Mouse (Mus musculus): ENCODE results near the gene Coq8a. TPM values are rescaled to one million over a fixed set of nuclear protein-coding genes. Genes with fewer than 3 reads are reported as not detected.

Gene Coq8a
- polyA plus RNA-seq, 1 experiment, result 51.2 TPM

DNA sequence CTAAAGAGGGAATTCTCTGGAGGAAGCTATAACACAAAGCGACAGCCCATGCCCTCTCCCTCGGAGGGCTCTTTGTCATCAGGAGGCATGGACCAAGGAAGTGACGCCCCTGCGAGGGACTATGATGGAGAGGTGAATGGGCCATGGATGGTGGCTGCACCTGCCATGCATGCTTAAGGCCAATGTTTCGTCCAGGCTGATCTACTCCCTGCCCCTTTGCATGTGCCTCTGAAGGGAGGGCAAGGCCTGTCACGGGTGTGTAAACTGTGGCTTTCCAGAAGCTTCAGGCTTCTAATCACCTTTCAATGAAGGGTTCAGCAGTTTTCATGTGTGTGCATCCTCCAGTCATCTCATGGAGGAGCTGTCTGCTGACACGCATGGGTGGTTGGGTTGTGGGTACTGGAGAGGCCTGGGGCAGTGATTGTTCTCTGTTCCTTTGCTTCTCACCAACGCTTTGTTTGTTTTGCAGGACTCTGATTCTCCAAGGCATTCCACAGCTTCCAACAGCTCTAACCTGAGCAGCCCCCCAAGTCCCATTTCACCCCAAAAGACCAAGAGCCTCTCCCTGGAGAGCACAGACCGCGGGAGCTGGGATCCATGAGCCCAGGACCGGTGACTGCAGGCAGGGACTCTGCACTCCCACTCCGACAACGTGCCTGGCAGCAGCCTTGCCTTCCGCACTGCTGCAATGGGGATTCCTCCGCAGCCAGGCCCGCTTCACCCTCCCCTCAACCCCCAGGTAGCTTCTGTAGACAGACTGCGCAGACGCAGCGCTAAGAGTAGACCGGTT lies 37.6 kb downstream of the Coq8a start:
- Histone ChIP-seq H3K4me3 (replicated peaks; ENCODE audit: insufficient read depth, low read depth, low read length) (no peak overlapping the region), H3K4me1 (ENCODE audit: control insufficient read depth, insufficient read depth, low read length) (peaks cover 9% of the 10 kb centered on the region), H3K27me3 (ENCODE audit: control insufficient read depth, insufficient read depth, low read length) (no peaks in the 10 kb centered on the region), H3K27ac (ENCODE audit: insufficient read depth, low read length) (no peak overlapping the region)
- 81% methylated on average over 20 of the region's 20 CpGs for WGBS
- no peak for TF ChIP-seq POLR2A (IDR thresholded peaks at IDR 0.05; ENCODE audit: borderline replicate concordance, insufficient read depth, low read length)
- TF ChIP-seq CTCF (IDR thresholded peaks at IDR 0.05; ENCODE audit: borderline replicate concordance, insufficient read depth, low read depth, low read length), result no peak
- no peak for DNase-seq

- Histone ChIP-seq H3K4me1 (ENCODE audit: control insufficient read depth, insufficient read depth, low read length) (peaks cover 9% of the 10 kb centered on the region), H3K4me3 (replicated peaks; ENCODE audit: insufficient read depth, low read depth, low read length) (no peak overlapping the region), H3K27ac (ENCODE audit: insufficient read depth, low read length) (no peak overlapping the region), H3K27me3 (ENCODE audit: control insufficient read depth, insufficient read depth, low read length) (no peaks in the 10 kb centered on the region)
- 9% methylated on average over 3 of the region's 3 CpGs for WGBS
- TF ChIP-seq CTCF (IDR thresholded peaks at IDR 0.05; ENCODE audit: borderline replicate concordance, insufficient read depth, low read depth, low read length) (no peak), POLR2A (IDR thresholded peaks at IDR 0.05; ENCODE audit: borderline replicate concordance, insufficient read depth, low read length) (no peak)
- DNase-seq, result peak; percentile 49 to 65
Observed at GRCm38 (mm10) chr1:180161160-180161559, 38.2 kb downstream of the Coq8a start.

GRCm38 (mm10) chr1:180160545-180160944 lies 38.9 kb downstream of the Coq8a start:
- no peak for DNase-seq
- whole genome bisulfite sequencing, result 23% methylated on average over 2 of the region's 2 CpGs
- no peak overlapping the region for H3K27ac ChIP-seq (ENCODE audit: insufficient read depth, low read length)
- no peak overlapping the region for H3K4me3 ChIP-seq (replicated peaks; ENCODE audit: insufficient read depth, low read depth, low read length)
- TF ChIP-seq POLR2A (IDR thresholded peaks at IDR 0.05; ENCODE audit: borderline replicate concordance, insufficient read depth, low read length), result no peak
- no peak for TF ChIP-seq CTCF (IDR thresholded peaks at IDR 0.05; ENCODE audit: borderline replicate concordance, insufficient read depth, low read depth, low read length)
- peaks cover 9% of the 10 kb centered on the region for H3K4me1 ChIP-seq (ENCODE audit: control insufficient read depth, insufficient read depth, low read length)
- H3K27me3 ChIP-seq (ENCODE audit: control insufficient read depth, insufficient read depth, low read length), result no peaks in the 10 kb centered on the region

DNA sequence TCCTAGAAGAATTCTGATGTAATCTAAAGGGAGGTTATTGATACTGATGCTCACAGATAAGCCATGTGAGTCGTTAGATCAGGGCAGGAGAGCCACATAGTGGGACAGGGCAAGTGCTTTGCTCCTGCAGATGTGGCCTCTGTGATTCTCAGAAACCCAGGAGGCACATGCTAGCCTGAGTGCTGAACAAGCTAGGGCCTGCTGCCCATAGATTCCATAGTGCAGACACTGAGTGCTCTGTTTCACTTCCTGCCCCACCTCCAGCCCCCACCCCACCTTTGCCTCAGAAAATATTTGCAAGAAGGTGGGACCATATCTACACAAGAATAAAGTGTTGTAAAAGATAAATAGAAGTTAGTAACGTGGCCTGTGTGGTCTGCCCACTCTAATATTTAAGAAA lies 40.8 kb downstream of the Coq8a start:
- 90% methylated on average over 2 of the region's 2 CpGs for WGBS
- TF ChIP-seq CTCF (IDR thresholded peaks at IDR 0.05; ENCODE audit: borderline replicate concordance, insufficient read depth, low read depth, low read length) (no peak), POLR2A (IDR thresholded peaks at IDR 0.05; ENCODE audit: borderline replicate concordance, insufficient read depth, low read length) (no peak)
- H3K27me3 ChIP-seq (ENCODE audit: control insufficient read depth, insufficient read depth, low read length), result no peaks in the 10 kb centered on the region
- H3K4me1 ChIP-seq (ENCODE audit: control insufficient read depth, insufficient read depth, low read length), result peaks cover 9% of the 10 kb centered on the region
- H3K27ac ChIP-seq (ENCODE audit: insufficient read depth, low read length), result no peak overlapping the region
- H3K4me3 ChIP-seq (replicated peaks; ENCODE audit: insufficient read depth, low read depth, low read length), result no peak overlapping the region
- no peak for DNase-seq

GRCm38 (mm10) chr1:180151191-180151590 lies 48.2 kb downstream of the Coq8a start:
- Histone ChIP-seq H3K4me3 (replicated peaks; ENCODE audit: insufficient read depth, low read depth, low read length) (no peak overlapping the region), H3K4me1 (ENCODE audit: control insufficient read depth, insufficient read depth, low read length) (no peaks in the 10 kb centered on the region), H3K27me3 (ENCODE audit: control insufficient read depth, insufficient read depth, low read length) (no peaks in the 10 kb centered on the region), H3K27ac (ENCODE audit: insufficient read depth, low read length) (no peak overlapping the region)
- 65% methylated on average over 8 of the region's 8 CpGs for WGBS
- TF ChIP-seq CTCF (IDR thresholded peaks at IDR 0.05; ENCODE audit: borderline replicate concordance, insufficient read depth, low read depth, low read length) (peak; percentile 27; the same call in 1 of the 2 replicates), POLR2A (IDR thresholded peaks at IDR 0.05; ENCODE audit: borderline replicate concordance, insufficient read depth, low read length) (no peak)
- no peak for DNase-seq

DNA sequence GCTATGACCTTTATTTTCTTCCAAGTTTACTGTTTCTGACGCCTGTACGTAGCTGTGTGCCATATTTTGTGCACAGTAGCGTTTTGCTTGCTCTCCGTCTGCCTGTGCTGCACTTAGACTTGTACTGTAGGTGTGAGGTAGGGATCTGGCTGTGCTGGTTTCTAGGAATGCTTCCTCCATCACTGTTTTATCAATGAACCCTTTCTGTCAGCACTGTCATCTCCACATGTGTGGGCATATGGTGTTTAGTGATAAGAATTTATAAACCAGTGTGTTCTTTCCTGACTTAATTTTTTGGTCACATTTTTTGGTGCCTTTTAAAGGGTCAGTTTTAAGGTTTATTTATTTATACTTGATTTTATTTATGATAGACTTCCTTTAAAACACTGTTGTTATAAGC lies 50.8 kb downstream of the Coq8a start:
- no peak for DNase-seq
- H3K27me3 ChIP-seq (ENCODE audit: control insufficient read depth, insufficient read depth, low read length), result no peaks in the 10 kb centered on the region
- H3K4me1 ChIP-seq (ENCODE audit: control insufficient read depth, insufficient read depth, low read length), result no peaks in the 10 kb centered on the region
- no peak overlapping the region for H3K27ac ChIP-seq (ENCODE audit: insufficient read depth, low read length)
- TF ChIP-seq CTCF (IDR thresholded peaks at IDR 0.05; ENCODE audit: borderline replicate concordance, insufficient read depth, low read depth, low read length) (no peak), POLR2A (IDR thresholded peaks at IDR 0.05; ENCODE audit: borderline replicate concordance, insufficient read depth, low read length) (no peak)
- H3K4me3 ChIP-seq (replicated peaks; ENCODE audit: insufficient read depth, low read depth, low read length), result no peak overlapping the region
- WGBS, result 95% methylated on average over 4 of the region's 4 CpGs

DNA sequence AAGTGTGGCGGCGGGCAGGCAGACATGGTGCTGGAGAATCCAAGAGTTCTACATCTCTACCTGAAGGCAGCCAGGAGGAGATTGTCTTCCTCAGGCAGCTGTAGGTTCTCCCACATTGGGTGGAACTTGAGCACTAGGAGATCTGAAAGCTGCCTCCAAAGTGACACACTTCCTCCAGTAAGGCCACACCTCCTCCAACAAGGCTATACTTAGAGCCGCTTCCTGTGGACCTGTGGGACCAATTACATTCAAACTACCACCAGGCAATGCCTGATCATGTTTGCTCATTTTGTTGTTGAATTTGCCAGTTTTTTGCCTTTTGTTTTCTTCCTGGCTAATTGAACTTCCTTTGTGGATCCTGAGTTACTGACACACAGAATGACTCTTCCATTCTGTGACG lies 51.4 kb downstream of the Coq8a start:
- Histone ChIP-seq H3K4me1 (ENCODE audit: control insufficient read depth, insufficient read depth, low read length) (no peaks in the 10 kb centered on the region), H3K27me3 (ENCODE audit: control insufficient read depth, insufficient read depth, low read length) (no peaks in the 10 kb centered on the region), H3K4me3 (replicated peaks; ENCODE audit: insufficient read depth, low read depth, low read length) (no peak overlapping the region), H3K27ac (ENCODE audit: insufficient read depth, low read length) (no peak overlapping the region)
- no peak for DNase-seq
- 88% methylated on average over 4 of the region's 4 CpGs for WGBS
- no peak for TF ChIP-seq CTCF (IDR thresholded peaks at IDR 0.05; ENCODE audit: borderline replicate concordance, insufficient read depth, low read depth, low read length)
- TF ChIP-seq POLR2A (IDR thresholded peaks at IDR 0.05; ENCODE audit: borderline replicate concordance, insufficient read depth, low read length), result no peak

- no peak for DNase-seq
- TF ChIP-seq CTCF (IDR thresholded peaks at IDR 0.05; ENCODE audit: borderline replicate concordance, insufficient read depth, low read depth, low read length), result no peak
- TF ChIP-seq POLR2A (IDR thresholded peaks at IDR 0.05; ENCODE audit: borderline replicate concordance, insufficient read depth, low read length), result no peak
- Histone ChIP-seq H3K27ac (ENCODE audit: insufficient read depth, low read length) (no peak overlapping the region), H3K27me3 (ENCODE audit: control insufficient read depth, insufficient read depth, low read length) (no peaks in the 10 kb centered on the region), H3K4me1 (ENCODE audit: control insufficient read depth, insufficient read depth, low read length) (no peaks in the 10 kb centered on the region), H3K4me3 (replicated peaks; ENCODE audit: insufficient read depth, low read depth, low read length) (no peak overlapping the region)
- 89% methylated on average over 2 of the region's 2 CpGs for WGBS
Observed at GRCm38 (mm10) chr1:180140970-180141369, 58.4 kb downstream of the Coq8a start.
